Mouse (Mus musculus): ENCODE results near the gene Pof1b. TPM values are rescaled to one million over a fixed set of nuclear protein-coding genes. Genes with fewer than 3 reads are reported as not detected.

Pof1b gene
- not detected for total RNA-seq (2023)

DNA sequence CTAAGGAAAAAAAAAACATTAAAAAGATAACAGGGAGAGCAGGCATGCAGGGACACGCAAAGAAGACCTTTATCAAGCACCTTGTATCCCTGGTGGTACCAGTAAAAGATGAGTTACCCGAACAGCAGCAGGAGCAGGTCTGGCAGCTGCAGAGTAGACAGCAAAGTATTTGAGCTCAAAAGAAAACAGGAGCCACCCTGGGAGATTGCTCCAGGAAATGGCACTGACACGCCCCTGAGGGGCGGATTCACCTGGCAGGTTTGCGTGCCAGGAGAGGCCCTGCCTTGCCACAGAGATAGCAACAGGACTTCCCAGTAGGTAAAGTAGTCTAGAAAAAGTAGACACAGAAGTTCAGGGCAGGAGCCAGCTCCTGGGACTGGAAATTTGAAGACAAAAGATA, at the start of gene Pof1b:
Gene Pof1b (minus strand): TSS at position 144 of the 400 bp plus-strand sequence.

DNA sequence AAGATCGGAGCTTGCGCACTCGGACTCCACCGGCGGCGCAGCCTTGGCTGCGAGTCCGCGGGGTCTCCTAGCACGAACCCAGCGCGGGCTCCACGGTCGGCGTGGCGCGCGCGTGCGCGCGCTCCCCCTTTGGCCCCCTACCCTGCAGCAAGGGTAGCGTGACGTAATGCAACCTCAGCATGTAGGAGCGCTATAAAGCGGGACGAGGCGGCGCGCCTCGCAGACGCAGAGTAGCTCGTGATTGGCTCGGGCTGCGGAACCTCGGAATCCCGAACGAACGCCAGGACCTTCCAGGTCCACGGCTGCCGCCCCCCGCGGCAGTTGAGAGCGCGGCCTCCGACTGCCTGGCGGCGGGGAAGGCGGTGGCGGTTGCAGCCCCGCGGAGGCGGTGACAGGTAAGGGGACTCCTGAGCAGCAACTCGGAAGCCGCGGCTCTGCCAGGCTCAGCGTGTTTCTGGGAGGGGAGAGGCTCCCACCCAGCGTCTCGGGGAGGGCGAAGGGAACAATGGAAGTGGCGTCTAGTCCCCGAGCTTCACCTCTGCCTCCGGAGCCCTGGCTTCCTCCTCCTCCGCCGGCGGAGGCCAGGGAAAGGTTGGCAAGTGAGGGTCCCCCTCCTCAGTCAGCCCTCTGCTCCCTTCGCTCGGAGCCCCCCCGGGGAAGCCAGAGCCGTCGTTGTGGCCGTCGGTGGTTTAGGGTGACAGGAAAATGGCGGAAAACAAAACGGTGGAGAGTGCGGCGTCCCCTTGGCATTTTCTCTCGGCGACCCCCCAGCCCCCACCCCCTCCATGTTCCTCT, 97.7 kb downstream of the Pof1b start, which contains the start of gene Zfp711:
Gene Zfp711 (plus strand): TSS at position 16 of the 795 bp plus-strand sequence.

Other genes starting within 250 kb of the Pof1b start
- not detected for gene 2010106E10Rik, start 203.4 kb downstream of the Pof1b start, total RNA-seq (2023)
- not detected for gene Zfp711, start 98.1 kb downstream of the Pof1b start, total RNA-seq (2023)